Comparison of ENCODE assay signal across 14 mouse cellular contexts in the genomic region with DNA sequence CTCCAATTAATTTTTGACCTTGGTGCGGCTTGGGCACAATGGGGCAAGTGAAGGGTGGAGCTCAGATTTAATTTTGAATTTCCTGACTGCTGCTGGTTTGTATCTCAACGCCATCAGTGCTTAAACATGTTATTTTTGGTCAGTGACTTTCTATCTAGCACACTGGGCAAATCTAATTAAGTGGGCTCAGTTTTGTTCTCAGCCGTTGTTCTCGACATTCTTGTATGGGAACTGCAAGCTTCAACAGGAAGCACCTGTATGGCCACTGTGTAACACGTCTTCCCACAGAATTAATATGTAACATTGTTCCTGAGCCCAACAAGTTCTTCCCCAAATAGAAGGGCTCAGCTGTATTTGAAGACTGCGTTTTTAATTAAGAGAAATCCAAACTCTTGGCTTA.
DNase-seq lines count a peak whose midpoint lies in the region; ATAC-seq and TF ChIP-seq lines count a peak whose summit lies in the region.
"Had no signal": no experiment of that assay in that cellular context is flagged by ENCODE, and none has a peak within 500 bp of the region (broad histone marks: within the 10 kb centered on the region; RNA-seq: fewer than 3 reads in every experiment).

No protein-coding gene starts in this region.

- dilution Hi-C loops in CH12.LX (cut with MboI; ENCODE audit: extremely low pct_ligation_motif_present, extremely low pct_unique_long_range_greater_than_20kb, low sequenced_read_pairs) = loop anchor here (25.0 kb wide), 1 partner anchor 388 kb away; no protein-coding TSS in a partner anchor

- in situ Hi-C loops in CH12.LX (cut with MboI; ENCODE audit: low pct_ligation_motif_present, low pct_unique_long_range_greater_than_20kb, low sequenced_read_pairs) = no loop called here

- H3K9ac ChIP-seq in kidney, embryonic 16.5 days (replicated peaks; ENCODE audit: low read length) = no peak overlapping the region
- no peak overlapping the region for H3K9ac ChIP-seq in kidney, embryonic 14.5 days (ENCODE audit: low read depth, low read length)
- no peak overlapping the region for H3K9ac ChIP-seq in CH12.LX (ENCODE audit: insufficient read depth, low read depth)
- no peak overlapping the region for H3K9ac ChIP-seq in limb, embryonic 14.5 days (ENCODE audit: low read depth, low read length, severe bottlenecking)
- H3K9ac ChIP-seq: embryonic facial prominence, embryonic 12.5 days had no signal

- peak; percentile 93 for DNase-seq in heart, adult 11 months
- DNase-seq in heart, postnatal 4 days = no peak
- no peak for DNase-seq in CH12.LX (ENCODE audit: extremely low read depth)
- peak; percentile 6 for DNase-seq in limb, embryonic 14.5 days (ENCODE audit: low spot score)
- DNase-seq in spleen, postnatal 10 days (ENCODE audit: low spot score in 2 of 2) = no peak
- DNase-seq in cerebellum, adult 11 months = no peak
- DNase-seq: cerebellum, postnatal 14 days; liver; lung, postnatal 4 days; thymus, postnatal 36 days had no signal

- H3K4me3 ChIP-seq in kidney, embryonic 16.5 days (ENCODE audit: low read length) = no peak overlapping the region
- H3K4me3 ChIP-seq in kidney, embryonic 14.5 days (ENCODE audit: low read length) = no peak overlapping the region
- H3K4me3 ChIP-seq in CH12.LX (replicated peaks in 1 of 3; ENCODE audit: low read depth in 2 of 3, low read length in 2 of 3, poor library complexity in 1 of 3) = no peak overlapping the region
- H3K4me3 ChIP-seq in limb, embryonic 14.5 days (replicated peaks; ENCODE audit: low read length) = no peak overlapping the region
- H3K4me3 ChIP-seq: embryonic facial prominence, embryonic 12.5 days had no signal

- TF ChIP-seq EP300 in CH12.LX (IDR thresholded peaks at IDR 0.05; ENCODE audit: low read length) = no peak

- ATAC-seq in kidney, embryonic 16.5 days (ENCODE audit: low FRiP score, low TSS enrichment) = peak; percentile 59
- no peak for ATAC-seq in kidney, embryonic 14.5 days (ENCODE audit: low FRiP score, low TSS enrichment)
- no peak for ATAC-seq in limb, embryonic 14.5 days (ENCODE audit: low FRiP score, low read depth)
- ATAC-seq: midbrain, embryonic 16.5 days had no signal

- no peak for TF ChIP-seq POLR2A in CH12.LX (IDR thresholded peaks at IDR 0.05; ENCODE audit: low read depth, low read length)
- no peak for TF ChIP-seq POLR2A in limb, embryonic 14.5 days (IDR thresholded peaks at IDR 0.05; ENCODE audit: borderline replicate concordance, extremely low read depth, insufficient read depth, insufficient read length)

- TF ChIP-seq CTCF in CH12.LX (conservative IDR thresholded peaks at IDR 0.05 in 1 of 2, IDR thresholded peaks at IDR 0.05 in 1 of 2; ENCODE audit: low read depth in 2 of 2, low read length in 2 of 2) = no peak

- no peaks in the 10 kb centered on the region for H3K79me2 ChIP-seq in CH12.LX (replicated peaks; ENCODE audit: control insufficient read depth, extremely low read depth, insufficient read depth, poor library complexity, severe bottlenecking)

- no peak overlapping the region for H3K27ac ChIP-seq in kidney, embryonic 16.5 days (ENCODE audit: low read length)
- no peak overlapping the region for H3K27ac ChIP-seq in kidney, embryonic 14.5 days (ENCODE audit: low read depth, low read length)
- H3K27ac ChIP-seq in CH12.LX (ENCODE audit: insufficient read depth, low read depth) = no peak overlapping the region
- H3K27ac ChIP-seq in limb, embryonic 14.5 days (replicated peaks; ENCODE audit: low read depth, low read length) = no peak overlapping the region
- H3K27ac ChIP-seq: embryonic facial prominence, embryonic 12.5 days had no signal

- no peaks in the 10 kb centered on the region for H3K36me3 ChIP-seq in kidney, embryonic 16.5 days (ENCODE audit: insufficient read depth, low read length)
- H3K36me3 ChIP-seq in kidney, embryonic 14.5 days (ENCODE audit: control insufficient read depth, insufficient read depth, low read length) = no peaks in the 10 kb centered on the region
- no peaks in the 10 kb centered on the region for H3K36me3 ChIP-seq in CH12.LX (replicated peaks in 1 of 2; ENCODE audit: control insufficient read depth in 1 of 2, insufficient read depth in 1 of 2, low read length in 1 of 2)
- no peaks in the 10 kb centered on the region for H3K36me3 ChIP-seq in limb, embryonic 14.5 days (ENCODE audit: control insufficient read depth, insufficient read depth, low read length)
- H3K36me3 ChIP-seq: embryonic facial prominence, embryonic 12.5 days had no signal

- WGBS in kidney, embryonic 16.5 days = 29% methylated on average over 6 of the region's 6 CpGs
- WGBS in kidney, embryonic 14.5 days = 44% methylated on average over 6 of the region's 6 CpGs
- WGBS in limb, embryonic 14.5 days = 47% methylated on average over 6 of the region's 6 CpGs

- H3K4me2 ChIP-seq in kidney, embryonic 16.5 days (replicated peaks; ENCODE audit: low read depth, low read length) = no peak overlapping the region
- no peak overlapping the region for H3K4me2 ChIP-seq in kidney, embryonic 14.5 days (replicated peaks; ENCODE audit: low read depth, low read length)
- H3K4me2 ChIP-seq in CH12.LX (ENCODE audit: insufficient read depth, low read depth, poor library complexity, severe bottlenecking) = peak overlapping the region; percentile 29; the same call in 1 of the 2 replicates
- H3K4me2 ChIP-seq in limb, embryonic 14.5 days (replicated peaks; ENCODE audit: low read depth, low read length, severe bottlenecking) = no peak overlapping the region
- H3K4me2 ChIP-seq: embryonic facial prominence, embryonic 12.5 days had no signal

- H3K4me1 ChIP-seq in kidney, embryonic 16.5 days (ENCODE audit: insufficient read depth, low read length) = no peaks in the 10 kb centered on the region
- H3K4me1 ChIP-seq in kidney, embryonic 14.5 days (ENCODE audit: control insufficient read depth, insufficient read depth, low read length) = 0 out of 2 replicates have a peak, but pooled peaks cover 4% of the 10 kb centered on the region
- peaks cover 10 to 32% of the 10 kb centered on the region in 2 experiments for H3K4me1 ChIP-seq in CH12.LX (ENCODE audit: control insufficient read depth in 1 of 2, insufficient read depth in 2 of 2)
- no peaks in the 10 kb centered on the region for H3K4me1 ChIP-seq in limb, embryonic 14.5 days (ENCODE audit: control insufficient read depth, insufficient read depth, low read length)
- H3K4me1 ChIP-seq: embryonic facial prominence, embryonic 12.5 days had no signal

- H3K27me3 ChIP-seq in kidney, embryonic 16.5 days (ENCODE audit: insufficient read depth, low read length) = no peaks in the 10 kb centered on the region
- no peaks in the 10 kb centered on the region for H3K27me3 ChIP-seq in kidney, embryonic 14.5 days (ENCODE audit: control insufficient read depth, insufficient read depth, low read length)
- no peaks in the 10 kb centered on the region for H3K27me3 ChIP-seq in CH12.LX (replicated peaks)
- H3K27me3 ChIP-seq in limb, embryonic 14.5 days (ENCODE audit: control insufficient read depth, insufficient read depth, low read length) = no peaks in the 10 kb centered on the region
- H3K27me3 ChIP-seq: embryonic facial prominence, embryonic 12.5 days had no signal

- no peak for TF ChIP-seq RAD21 in CH12.LX (IDR thresholded peaks at IDR 0.05; ENCODE audit: low read depth, low read length)

- H3K9me3 ChIP-seq in kidney, embryonic 16.5 days (ENCODE audit: low read length) = no peaks in the 10 kb centered on the region
- H3K9me3 ChIP-seq in kidney, embryonic 14.5 days (ENCODE audit: control insufficient read depth, low read length) = no peaks in the 10 kb centered on the region
- H3K9me3 ChIP-seq in CH12.LX (replicated peaks; ENCODE audit: low read length) = no peaks in the 10 kb centered on the region
- H3K9me3 ChIP-seq in limb, embryonic 14.5 days (ENCODE audit: control insufficient read depth, low read length) = no peaks in the 10 kb centered on the region
- H3K9me3 ChIP-seq: embryonic facial prominence, embryonic 12.5 days had no signal

TF ChIP-seq in CH12.LX, 34 proteins besides CTCF, POLR2A, EP300 and RAD21:
- no peak for TF ChIP-seq MEF2A (IDR thresholded peaks at IDR 0.05; ENCODE audit: borderline replicate concordance, low read depth, low read length)

Comparison
In these comparisons a context has a peak if more than half of its experiments do, and no peak if none do; other contexts are left out.
1. DNase-seq: peak in heart, adult 11 months (single experiment) and limb, embryonic 14.5 days (single experiment); none in heart, postnatal 4 days (single experiment), CH12.LX (single experiment), spleen, postnatal 10 days (0 of 2) and cerebellum, adult 11 months (single experiment).